Mouse (Mus musculus): ENCODE results near the gene Apol6.

- TF ChIP-seq CTCF (IDR thresholded peaks at IDR 0.05; ENCODE audit: extremely low read depth, insufficient read depth, low read length): no peak
- no peak for TF ChIP-seq POLR2A (IDR thresholded peaks at IDR 0.05; ENCODE audit: extremely low read depth, insufficient read depth, low read length)
Measured at GRCm38 (mm10) chr15:77099756-77100155, 55.2 kb downstream of the Apol6 start.

All from cortical plate, adult 2 months (tissue).